Comparison of ENCODE assay signal across 8 mouse cellular contexts in the genomic region with DNA sequence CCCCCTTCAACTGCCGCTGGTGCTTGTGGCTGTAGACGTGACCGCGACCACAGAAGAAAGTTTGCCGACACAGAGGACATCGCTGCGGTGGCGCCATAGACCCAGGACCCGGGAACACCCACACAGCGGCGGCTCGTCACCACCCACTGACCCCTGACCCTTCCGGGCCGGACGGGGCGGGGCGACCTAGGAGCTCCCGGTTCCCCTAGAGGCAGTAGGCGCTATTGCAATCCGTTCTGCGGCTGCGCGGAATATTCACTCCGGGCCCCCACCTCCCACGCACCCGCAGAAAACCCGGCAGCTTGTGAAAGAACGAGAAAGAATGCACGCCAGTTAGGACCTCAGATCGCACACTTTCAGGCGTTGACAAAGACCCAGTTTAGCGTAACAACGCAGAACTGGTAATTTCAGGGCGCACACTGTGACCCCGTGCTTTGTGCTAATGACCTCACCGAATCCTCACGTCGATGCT. TPM values are rescaled to one million over a fixed set of nuclear protein-coding genes. Genes with fewer than 3 reads are reported as not detected.
DNase-seq lines count a peak whose midpoint lies in the region; ATAC-seq and TF ChIP-seq lines count a peak whose summit lies in the region.

No protein-coding gene starts in this region.

- ATAC-seq in embryonic facial prominence, embryonic 14.5 days (ENCODE audit: low read depth) = peak; percentile 87
- ATAC-seq in limb, embryonic 12.5 days (ENCODE audit: insufficient number of reproducible peaks, insufficient read depth, low FRiP score, low TSS enrichment, low read depth) = peak; percentile 84
- ATAC-seq in midbrain, embryonic 14.5 days (ENCODE audit: low FRiP score, low TSS enrichment) = peak; percentile 91

- H3K9me3 ChIP-seq in embryonic facial prominence, embryonic 14.5 days (ENCODE audit: control insufficient read depth, low read length) = 0 out of 2 replicates have a peak, but pooled peaks cover 3% of the 10 kb centered on the region
- H3K9me3 ChIP-seq in limb, embryonic 12.5 days = peaks cover 4% of the 10 kb centered on the region; the same call in 1 of the 2 replicates
- no peaks in the 10 kb centered on the region for H3K9me3 ChIP-seq in midbrain, embryonic 14.5 days (ENCODE audit: control insufficient read depth, low read length)

- peak overlapping the region; percentile 83 for H3K9ac ChIP-seq in embryonic facial prominence, embryonic 14.5 days (ENCODE audit: low read depth, low read length)
- H3K9ac ChIP-seq in limb, embryonic 12.5 days (replicated peaks) = peak overlapping the region; percentile 84
- H3K9ac ChIP-seq in midbrain, embryonic 14.5 days (replicated peaks; ENCODE audit: low read length) = peak overlapping the region; percentile 78

- H3K27ac ChIP-seq in bone marrow, adult 2 months (ENCODE audit: control insufficient read depth, insufficient read depth, low read depth, low read length, poor library complexity) = peak overlapping the region; percentile 69
- H3K27ac ChIP-seq in embryonic facial prominence, embryonic 14.5 days (replicated peaks; ENCODE audit: low read depth, low read length) = peak overlapping the region; percentile 84
- H3K27ac ChIP-seq in limb, embryonic 12.5 days = peak overlapping the region; percentile 80
- peak overlapping the region; percentile 86 for H3K27ac ChIP-seq in midbrain, embryonic 14.5 days (replicated peaks; ENCODE audit: low read depth, low read length)

- TF ChIP-seq POLR2A in bone marrow, adult 2 months (IDR thresholded peaks at IDR 0.05; ENCODE audit: borderline replicate concordance, control insufficient read depth, low read depth, low read length) = peak; percentile 50; the same call in 1 of the 2 replicates

- TF ChIP-seq CTCF in bone marrow, adult 2 months (IDR thresholded peaks at IDR 0.05; ENCODE audit: control insufficient read depth, insufficient read depth, low read length) = peak; percentile 50

- under 1% methylated on average over 38 of the region's 38 CpGs for WGBS in bone marrow, adult 2 months
- under 1% methylated on average over 38 of the region's 38 CpGs for WGBS in embryonic facial prominence, embryonic 14.5 days
- WGBS in limb, embryonic 12.5 days = under 1% methylated on average over 38 of the region's 38 CpGs
- under 1% methylated on average over 38 of the region's 38 CpGs for WGBS in midbrain, embryonic 14.5 days

- peak; percentile 91 for DNase-seq in 3T3-L1 (ENCODE audit: low read depth, low spot score)
- peak; percentile 94 for DNase-seq in embryonic facial prominence, embryonic 14.5 days (ENCODE audit: low spot score)
- peak; percentile 96 for DNase-seq in heart, adult 8-10 months (ENCODE audit: low spot score)
- peak; percentile 91 to 95 for DNase-seq in kidney, adult 8-10 months
- peak; percentile 97 for DNase-seq in midbrain, embryonic 14.5 days
- DNase-seq in spleen, adult 12 weeks (ENCODE audit: low spot score) = peak; percentile 89

- H3K36me3 ChIP-seq in embryonic facial prominence, embryonic 14.5 days (ENCODE audit: control insufficient read depth, insufficient read depth, low read length) = peaks cover 20% of the 10 kb centered on the region
- H3K36me3 ChIP-seq in limb, embryonic 12.5 days = peaks cover 30% of the 10 kb centered on the region
- peaks cover 25% of the 10 kb centered on the region for H3K36me3 ChIP-seq in midbrain, embryonic 14.5 days (ENCODE audit: control insufficient read depth, insufficient read depth, low read length)

- peak overlapping the region; percentile 86 for H3K4me2 ChIP-seq in embryonic facial prominence, embryonic 14.5 days (ENCODE audit: low read depth, low read length)
- peak overlapping the region; percentile 83 for H3K4me2 ChIP-seq in limb, embryonic 12.5 days
- H3K4me2 ChIP-seq in midbrain, embryonic 14.5 days (ENCODE audit: low read length) = peak overlapping the region; percentile 91

- no peaks in the 10 kb centered on the region for H3K27me3 ChIP-seq in embryonic facial prominence, embryonic 14.5 days (replicated peaks; ENCODE audit: control insufficient read depth, insufficient read depth, low read length)
- no peaks in the 10 kb centered on the region for H3K27me3 ChIP-seq in limb, embryonic 12.5 days
- H3K27me3 ChIP-seq in midbrain, embryonic 14.5 days (ENCODE audit: control insufficient read depth, insufficient read depth, low read length) = no peaks in the 10 kb centered on the region

- peak overlapping the region; percentile 97 for H3K4me3 ChIP-seq in bone marrow, adult 2 months (replicated peaks; ENCODE audit: control insufficient read depth, low read depth, low read length)
- peak overlapping the region; percentile 84 for H3K4me3 ChIP-seq in embryonic facial prominence, embryonic 14.5 days (ENCODE audit: low read depth, low read length)
- peak overlapping the region; percentile 81 for H3K4me3 ChIP-seq in limb, embryonic 12.5 days (replicated peaks)
- peak overlapping the region; percentile 76 for H3K4me3 ChIP-seq in midbrain, embryonic 14.5 days (replicated peaks; ENCODE audit: low read depth, low read length)

- H3K4me1 ChIP-seq in bone marrow, adult 2 months (ENCODE audit: control insufficient read depth, insufficient read depth, low read length) = peaks cover 2% of the 10 kb centered on the region
- peaks cover 4% of the 10 kb centered on the region; the same call in 1 of the 2 replicates for H3K4me1 ChIP-seq in embryonic facial prominence, embryonic 14.5 days (ENCODE audit: control insufficient read depth, insufficient read depth, low read length)
- H3K4me1 ChIP-seq in limb, embryonic 12.5 days (replicated peaks) = peaks cover 6% of the 10 kb centered on the region
- H3K4me1 ChIP-seq in midbrain, embryonic 14.5 days (ENCODE audit: control insufficient read depth, insufficient read depth, low read length) = peaks cover 6% of the 10 kb centered on the region; the same call in 1 of the 2 replicates

RNA-seq across cellular contexts. Expression of gene Ccdc84, which starts 0.4 kb away (rescaled TPM):
- 22.1 and 68.9 TPM in 2 replicates for polyA plus RNA-seq in bone marrow, adult 2 months (2011; ENCODE audit: insufficient read depth, insufficient read length, low replicate concordance, missing spikeins)
- polyA plus RNA-seq in embryonic facial prominence, embryonic 14.5 days (2014; fragmentation: Nextera tagmentation; extraction: Ambion mirVana) = 19.4 and 23.6 TPM in 2 replicates
- 1 to 10 TPM; 4.9 to 8.0 (median 5.5) TPM for total RNA-seq in heart, adult 8-10 months (2022)
- polyA plus RNA-seq in limb, embryonic 12.5 days (2016; fragmentation: Nextera tagmentation; extraction: Ambion mirVana) = 35.1 and 38.4 TPM in 2 replicates
- polyA plus RNA-seq in midbrain, embryonic 14.5 days (2014; fragmentation: Nextera tagmentation; extraction: Ambion mirVana) = 33.3 and 36.4 TPM in 2 replicates

RNA-seq across cellular contexts. Expression of gene Trappc4, which starts 10.5 kb away (rescaled TPM):
- 36.9 and 50.1 TPM in 2 replicates for polyA plus RNA-seq in bone marrow, adult 2 months (2011; ENCODE audit: insufficient read depth, insufficient read length, low replicate concordance, missing spikeins)
- 130 and 133 TPM in 2 replicates for polyA plus RNA-seq in embryonic facial prominence, embryonic 14.5 days (2014; fragmentation: Nextera tagmentation; extraction: Ambion mirVana)
- total RNA-seq in heart, adult 8-10 months (2022) = 10 to 100 TPM; 38.3 to 42.9 (median 41.2) TPM
- polyA plus RNA-seq in limb, embryonic 12.5 days (2016; fragmentation: Nextera tagmentation; extraction: Ambion mirVana) = 147 and 161 TPM in 2 replicates
- 329 and 359 TPM in 2 replicates for polyA plus RNA-seq in midbrain, embryonic 14.5 days (2014; fragmentation: Nextera tagmentation; extraction: Ambion mirVana)

RNA-seq across cellular contexts. Expression of gene Rps25, which starts 11.0 kb away (rescaled TPM):
- polyA plus RNA-seq in bone marrow, adult 2 months (2011; ENCODE audit: insufficient read depth, insufficient read length, low replicate concordance, missing spikeins) = 1,039 and 1,790 TPM in 2 replicates
- 2,445 and 2,627 TPM in 2 replicates for polyA plus RNA-seq in embryonic facial prominence, embryonic 14.5 days (2014; fragmentation: Nextera tagmentation; extraction: Ambion mirVana)
- total RNA-seq in heart, adult 8-10 months (2022) = 100 to 1,000 TPM; 784 to 974 (median 849) TPM
- polyA plus RNA-seq in limb, embryonic 12.5 days (2016; fragmentation: Nextera tagmentation; extraction: Ambion mirVana) = 2,041 and 2,143 TPM in 2 replicates
- polyA plus RNA-seq in midbrain, embryonic 14.5 days (2014; fragmentation: Nextera tagmentation; extraction: Ambion mirVana) = 1,282 and 1,427 TPM in 2 replicates

RNA-seq across cellular contexts. Expression of gene Slc37a4, which starts 21.3 kb away (rescaled TPM):
- 9.8 and 16.9 TPM in 2 replicates for polyA plus RNA-seq in bone marrow, adult 2 months (2011; ENCODE audit: insufficient read depth, insufficient read length, low replicate concordance, missing spikeins)
- 19.0 and 20.1 TPM in 2 replicates for polyA plus RNA-seq in embryonic facial prominence, embryonic 14.5 days (2014; fragmentation: Nextera tagmentation; extraction: Ambion mirVana)
- 10 to 100 TPM; 22.5 to 24.5 (median 22.9) TPM for total RNA-seq in heart, adult 8-10 months (2022)
- 11.1 and 12.8 TPM in 2 replicates for polyA plus RNA-seq in limb, embryonic 12.5 days (2016; fragmentation: Nextera tagmentation; extraction: Ambion mirVana)
- polyA plus RNA-seq in midbrain, embryonic 14.5 days (2014; fragmentation: Nextera tagmentation; extraction: Ambion mirVana) = 42.9 and 46.8 TPM in 2 replicates

RNA-seq across cellular contexts. Expression of gene Foxr1, which starts 23.0 kb away (rescaled TPM):
- polyA plus RNA-seq in bone marrow, adult 2 months (2011; ENCODE audit: insufficient read depth, insufficient read length, low replicate concordance, missing spikeins) = not detected in 2 replicates
- not detected in 2 replicates for polyA plus RNA-seq in embryonic facial prominence, embryonic 14.5 days (2014; fragmentation: Nextera tagmentation; extraction: Ambion mirVana)
- total RNA-seq in heart, adult 8-10 months (2022) = not detected
- polyA plus RNA-seq in limb, embryonic 12.5 days (2016; fragmentation: Nextera tagmentation; extraction: Ambion mirVana) = 0.18 TPM in 1 of 2 replicates, not detected in the other
- polyA plus RNA-seq in midbrain, embryonic 14.5 days (2014; fragmentation: Nextera tagmentation; extraction: Ambion mirVana) = not detected in 2 replicates

Comparison
In these comparisons a context has a peak if more than half of its experiments do, and no peak if none do; other contexts are left out.
1. Peak in every context shown above with its lines: DNase-seq, ATAC-seq, H3K4me3 ChIP-seq and H3K27ac ChIP-seq.